Mouse (Mus musculus): ENCODE measurements around the gene Il2ra. TPM values are rescaled to one million over a fixed set of nuclear protein-coding genes. Genes with fewer than 3 reads are reported as not detected.
"Not testable (repeated sequence)": the region's sequence is repeated elsewhere in the genome, so short reads cannot be mapped to it uniquely, and the experiment has no call there.

Il2ra gene
- polyA plus RNA-seq, 1 experiment from 2014 or later = not detected

GRCm38 (mm10) chr2:11612939-11613338 lies 29.7 kb upstream of the Il2ra start:
- not testable (repeated sequence) for H3K4me1 ChIP-seq (ENCODE audit: control insufficient read depth, insufficient read depth, low read length); ATAC-seq (ENCODE audit: insufficient number of reproducible peaks, insufficient read depth, low FRiP score, low read depth); H3K36me3 ChIP-seq (ENCODE audit: control insufficient read depth, insufficient read depth, low read length); H3K4me3 ChIP-seq (ENCODE audit: low read depth, low read length); H3K27ac ChIP-seq (ENCODE audit: low read length); H3K4me2 ChIP-seq (replicated peaks; ENCODE audit: low read depth, low read length); H3K27me3 ChIP-seq (ENCODE audit: control insufficient read depth, insufficient read depth, low read length); H3K9me3 ChIP-seq (ENCODE audit: control insufficient read depth, low read depth, low read length); H3K9ac ChIP-seq (replicated peaks; ENCODE audit: low read depth, low read length)
- 83% methylated on average over 6 of the region's 6 CpGs for WGBS

DNA sequence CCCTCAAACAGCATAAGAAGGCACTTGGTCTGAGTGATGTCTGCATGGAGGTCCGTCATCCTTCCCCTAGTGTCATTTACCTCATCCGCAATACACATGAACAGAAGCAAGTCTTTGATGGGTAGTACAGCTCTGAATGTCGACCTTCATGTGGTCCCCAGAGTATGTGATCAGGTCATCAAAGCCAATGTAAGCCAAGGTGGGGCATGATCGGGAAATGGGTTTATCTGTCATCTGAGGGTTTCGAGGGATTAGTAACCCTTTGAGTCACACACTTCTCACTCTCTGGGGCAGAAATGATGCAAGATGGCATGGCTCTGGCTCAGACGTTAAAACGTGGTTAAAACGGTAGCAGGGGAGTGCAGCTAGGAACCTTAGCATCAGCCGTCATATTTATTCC lies 25.8 kb upstream of the Il2ra start:
- Histone ChIP-seq H3K4me2 (replicated peaks; ENCODE audit: low read depth, low read length) (no peak overlapping the region), H3K36me3 (ENCODE audit: control insufficient read depth, insufficient read depth, low read length) (no peaks in the 10 kb centered on the region), H3K9me3 (ENCODE audit: control insufficient read depth, low read depth, low read length) (no peaks in the 10 kb centered on the region), H3K27ac (ENCODE audit: low read length) (no peak overlapping the region), H3K4me3 (ENCODE audit: low read depth, low read length) (no peak overlapping the region), H3K4me1 (ENCODE audit: control insufficient read depth, insufficient read depth, low read length) (no peaks in the 10 kb centered on the region), H3K9ac (replicated peaks; ENCODE audit: low read depth, low read length) (no peak overlapping the region), H3K27me3 (ENCODE audit: control insufficient read depth, insufficient read depth, low read length) (no peaks in the 10 kb centered on the region)
- WGBS = 91% methylated on average over 9 of the region's 9 CpGs
- no peak for ATAC-seq (ENCODE audit: insufficient number of reproducible peaks, insufficient read depth, low FRiP score, low read depth)

- no peak overlapping the region for H3K27ac ChIP-seq (ENCODE audit: low read length)
- 86% methylated on average over 2 of the region's 2 CpGs for WGBS
- H3K9ac ChIP-seq (replicated peaks; ENCODE audit: low read depth, low read length) = no peak overlapping the region
- no peak overlapping the region for H3K4me3 ChIP-seq (ENCODE audit: low read depth, low read length)
- H3K36me3 ChIP-seq (ENCODE audit: control insufficient read depth, insufficient read depth, low read length) = no peaks in the 10 kb centered on the region
- H3K4me1 ChIP-seq (ENCODE audit: control insufficient read depth, insufficient read depth, low read length) = no peaks in the 10 kb centered on the region
- no peaks in the 10 kb centered on the region for H3K9me3 ChIP-seq (ENCODE audit: control insufficient read depth, low read depth, low read length)
- H3K27me3 ChIP-seq (ENCODE audit: control insufficient read depth, insufficient read depth, low read length) = no peaks in the 10 kb centered on the region
- H3K4me2 ChIP-seq (replicated peaks; ENCODE audit: low read depth, low read length) = no peak overlapping the region
- ATAC-seq (ENCODE audit: insufficient number of reproducible peaks, insufficient read depth, low FRiP score, low read depth) = no peak
These were observed 23.0 kb upstream of the Il2ra start for GRCm38 (mm10) chr2:11619598-11619997.

DNA sequence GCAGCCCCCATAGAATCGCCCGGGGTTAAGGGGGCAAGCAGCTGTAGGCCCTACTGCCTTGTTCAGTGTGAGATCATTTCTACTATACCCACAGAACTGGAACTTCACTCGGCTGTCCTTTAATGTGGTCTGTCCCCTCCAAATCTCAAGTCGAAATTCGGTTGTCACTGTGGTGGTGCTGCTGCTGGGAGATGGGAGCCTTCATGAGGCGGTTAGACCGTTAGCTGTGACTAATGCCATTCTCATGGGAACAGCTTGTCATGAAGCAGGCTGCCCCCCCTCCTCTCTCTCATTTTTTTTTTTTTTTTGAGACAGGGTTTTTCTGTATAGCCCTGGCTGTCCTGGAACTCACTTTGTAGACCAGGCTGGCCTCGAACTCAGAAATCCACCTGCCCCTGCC lies 19.4 kb upstream of the Il2ra start:
- no peaks in the 10 kb centered on the region for H3K36me3 ChIP-seq (ENCODE audit: control insufficient read depth, insufficient read depth, low read length)
- H3K9me3 ChIP-seq (ENCODE audit: control insufficient read depth, low read depth, low read length) = no peaks in the 10 kb centered on the region
- no peak overlapping the region for H3K4me2 ChIP-seq (replicated peaks; ENCODE audit: low read depth, low read length)
- no peaks in the 10 kb centered on the region for H3K4me1 ChIP-seq (ENCODE audit: control insufficient read depth, insufficient read depth, low read length)
- no peak for ATAC-seq (ENCODE audit: insufficient number of reproducible peaks, insufficient read depth, low FRiP score, low read depth)
- 84% methylated on average over 8 of the region's 8 CpGs for WGBS
- no peaks in the 10 kb centered on the region for H3K27me3 ChIP-seq (ENCODE audit: control insufficient read depth, insufficient read depth, low read length)
- no peak overlapping the region for H3K9ac ChIP-seq (replicated peaks; ENCODE audit: low read depth, low read length)
- H3K4me3 ChIP-seq (ENCODE audit: low read depth, low read length) = no peak overlapping the region
- H3K27ac ChIP-seq (ENCODE audit: low read length) = no peak overlapping the region

DNA sequence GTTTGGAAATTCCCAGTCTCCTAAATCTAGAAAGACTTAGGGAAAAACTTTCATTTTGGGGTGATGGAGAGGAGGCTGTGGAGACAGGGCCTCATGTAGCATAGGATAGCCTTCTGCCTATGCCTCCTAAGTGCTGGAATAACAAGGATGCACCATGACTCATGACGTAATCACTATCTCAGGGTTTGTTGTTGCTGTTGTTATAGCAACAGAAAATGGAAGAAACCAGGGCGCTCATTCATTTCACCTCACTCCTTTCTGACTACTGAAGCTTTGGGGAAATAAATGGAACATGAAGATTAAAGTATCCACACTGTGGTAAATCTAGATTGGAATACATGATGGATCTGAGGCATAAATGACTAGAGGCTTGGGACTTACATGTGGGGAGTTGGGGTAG lies 18.9 kb upstream of the Il2ra start:
- H3K9ac ChIP-seq (replicated peaks; ENCODE audit: low read depth, low read length) = no peak overlapping the region
- no peaks in the 10 kb centered on the region for H3K9me3 ChIP-seq (ENCODE audit: control insufficient read depth, low read depth, low read length)
- H3K4me2 ChIP-seq (replicated peaks; ENCODE audit: low read depth, low read length) = no peak overlapping the region
- no peak overlapping the region for H3K4me3 ChIP-seq (ENCODE audit: low read depth, low read length)
- H3K27me3 ChIP-seq (ENCODE audit: control insufficient read depth, insufficient read depth, low read length) = no peaks in the 10 kb centered on the region
- no peaks in the 10 kb centered on the region for H3K4me1 ChIP-seq (ENCODE audit: control insufficient read depth, insufficient read depth, low read length)
- ATAC-seq (ENCODE audit: insufficient number of reproducible peaks, insufficient read depth, low FRiP score, low read depth) = no peak
- no peaks in the 10 kb centered on the region for H3K36me3 ChIP-seq (ENCODE audit: control insufficient read depth, insufficient read depth, low read length)
- 89% methylated on average over 2 of the region's 2 CpGs for WGBS
- H3K27ac ChIP-seq (ENCODE audit: low read length) = no peak overlapping the region

GRCm38 (mm10) chr2:11625890-11626289 lies 16.7 kb upstream of the Il2ra start, which contains the start of gene Gm17490:
TSS of gene Gm17490 (minus strand) at chr2:11626264.
- H3K4me2 ChIP-seq (replicated peaks; ENCODE audit: low read depth, low read length) = no peak within 1 kb of the TSS
- H3K9me3 ChIP-seq (ENCODE audit: control insufficient read depth, low read depth, low read length) = no peaks in the 10 kb centered on the region
- H3K4me3 ChIP-seq (ENCODE audit: low read depth, low read length) = no peak within 1 kb of the TSS
- H3K9ac ChIP-seq (replicated peaks; ENCODE audit: low read depth, low read length) = no peak within 1 kb of the TSS
- no peaks in the 10 kb centered on the region for H3K27me3 ChIP-seq (ENCODE audit: control insufficient read depth, insufficient read depth, low read length)
- H3K36me3 ChIP-seq (ENCODE audit: control insufficient read depth, insufficient read depth, low read length) = no peaks in the 10 kb centered on the region
- H3K27ac ChIP-seq (ENCODE audit: low read length) = no peak within 1 kb of the TSS
- 92% methylated on average over 5 of the region's 5 CpGs for WGBS
- no peaks in the 10 kb centered on the region for H3K4me1 ChIP-seq (ENCODE audit: control insufficient read depth, insufficient read depth, low read length)
- no peak for ATAC-seq (ENCODE audit: insufficient number of reproducible peaks, insufficient read depth, low FRiP score, low read depth)

GRCm38 (mm10) chr2:11635035-11635434 lies 7.6 kb upstream of the Il2ra start:
- no peak for ATAC-seq (ENCODE audit: insufficient number of reproducible peaks, insufficient read depth, low FRiP score, low read depth)
- Histone ChIP-seq H3K9me3 (ENCODE audit: control insufficient read depth, low read depth, low read length) (no peaks in the 10 kb centered on the region), H3K4me2 (replicated peaks; ENCODE audit: low read depth, low read length) (no peak overlapping the region), H3K27ac (ENCODE audit: low read length) (no peak overlapping the region), H3K4me1 (ENCODE audit: control insufficient read depth, insufficient read depth, low read length) (no peaks in the 10 kb centered on the region), H3K9ac (replicated peaks; ENCODE audit: low read depth, low read length) (no peak overlapping the region), H3K4me3 (ENCODE audit: low read depth, low read length) (no peak overlapping the region), H3K27me3 (ENCODE audit: control insufficient read depth, insufficient read depth, low read length) (no peaks in the 10 kb centered on the region), H3K36me3 (ENCODE audit: control insufficient read depth, insufficient read depth, low read length) (no peaks in the 10 kb centered on the region)
- WGBS = 84% methylated on average over 6 of the region's 6 CpGs

- Histone ChIP-seq H3K27ac (ENCODE audit: low read length) (no peak overlapping the region), H3K9ac (replicated peaks; ENCODE audit: low read depth, low read length) (no peak overlapping the region), H3K36me3 (ENCODE audit: control insufficient read depth, insufficient read depth, low read length) (no peaks in the 10 kb centered on the region), H3K4me2 (replicated peaks; ENCODE audit: low read depth, low read length) (no peak overlapping the region), H3K27me3 (ENCODE audit: control insufficient read depth, insufficient read depth, low read length) (no peaks in the 10 kb centered on the region), H3K4me3 (ENCODE audit: low read depth, low read length) (no peak overlapping the region), H3K4me1 (ENCODE audit: control insufficient read depth, insufficient read depth, low read length) (no peaks in the 10 kb centered on the region), H3K9me3 (ENCODE audit: control insufficient read depth, low read depth, low read length) (no peaks in the 10 kb centered on the region)
- 92% methylated on average over 5 of the region's 5 CpGs for WGBS
- no peak for ATAC-seq (ENCODE audit: insufficient number of reproducible peaks, insufficient read depth, low FRiP score, low read depth)
These were observed 7.0 kb upstream of the Il2ra start for GRCm38 (mm10) chr2:11635471-11636137.

- Histone ChIP-seq H3K27me3 (ENCODE audit: control insufficient read depth, insufficient read depth, low read length) (no peaks in the 10 kb centered on the region), H3K27ac (ENCODE audit: low read length) (no peak overlapping the region), H3K4me1 (ENCODE audit: control insufficient read depth, insufficient read depth, low read length) (no peaks in the 10 kb centered on the region), H3K4me2 (replicated peaks; ENCODE audit: low read depth, low read length) (no peak overlapping the region), H3K9me3 (ENCODE audit: control insufficient read depth, low read depth, low read length) (no peaks in the 10 kb centered on the region), H3K9ac (replicated peaks; ENCODE audit: low read depth, low read length) (no peak overlapping the region), H3K36me3 (ENCODE audit: control insufficient read depth, insufficient read depth, low read length) (no peaks in the 10 kb centered on the region), H3K4me3 (ENCODE audit: low read depth, low read length) (no peak overlapping the region)
- WGBS = 76% methylated on average over 3 of the region's 3 CpGs
- no peak for ATAC-seq (ENCODE audit: insufficient number of reproducible peaks, insufficient read depth, low FRiP score, low read depth)
These were observed 6.5 kb upstream of the Il2ra start for GRCm38 (mm10) chr2:11636138-11636480.

Measured in stomach, embryonic 14.5 days (tissue).